Mouse (Mus musculus): Measurements from ENCODE around the gene Shisa5.
A peak's percentile ranks its signal among the peaks of the same experiment; 100 is the strongest.

Gene Shisa5

DNA sequence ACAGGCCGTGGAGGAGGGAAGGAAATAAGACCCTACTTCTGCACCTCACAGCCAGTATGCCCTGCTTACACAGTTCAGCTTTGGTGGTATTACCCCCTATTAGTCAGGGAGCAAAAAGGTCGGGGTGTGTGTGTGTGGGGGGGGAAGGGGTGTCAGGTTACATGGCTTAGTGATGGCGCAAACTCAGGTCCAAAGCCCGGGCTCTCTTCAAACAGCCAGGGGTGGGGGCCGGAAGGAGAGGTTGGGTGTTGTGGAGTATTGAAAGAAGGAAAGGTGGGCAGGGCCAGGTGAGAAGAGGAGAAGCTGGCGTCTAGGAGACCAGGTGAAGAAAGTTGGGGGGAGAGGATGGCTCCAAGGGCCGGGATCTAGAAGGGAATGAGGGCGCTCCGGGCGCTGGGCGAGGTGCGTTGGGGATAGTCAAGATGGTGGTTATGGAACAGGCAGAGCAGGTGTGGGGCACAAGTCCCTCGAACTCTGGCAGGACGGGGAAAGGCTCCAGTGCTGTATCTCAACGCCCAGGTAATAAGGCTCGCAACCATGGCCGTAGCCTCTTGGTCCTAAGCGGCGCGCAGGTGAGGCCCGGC lies 56.3 kb downstream of the Shisa5 start:
- DNase-seq = no peak

DNA sequence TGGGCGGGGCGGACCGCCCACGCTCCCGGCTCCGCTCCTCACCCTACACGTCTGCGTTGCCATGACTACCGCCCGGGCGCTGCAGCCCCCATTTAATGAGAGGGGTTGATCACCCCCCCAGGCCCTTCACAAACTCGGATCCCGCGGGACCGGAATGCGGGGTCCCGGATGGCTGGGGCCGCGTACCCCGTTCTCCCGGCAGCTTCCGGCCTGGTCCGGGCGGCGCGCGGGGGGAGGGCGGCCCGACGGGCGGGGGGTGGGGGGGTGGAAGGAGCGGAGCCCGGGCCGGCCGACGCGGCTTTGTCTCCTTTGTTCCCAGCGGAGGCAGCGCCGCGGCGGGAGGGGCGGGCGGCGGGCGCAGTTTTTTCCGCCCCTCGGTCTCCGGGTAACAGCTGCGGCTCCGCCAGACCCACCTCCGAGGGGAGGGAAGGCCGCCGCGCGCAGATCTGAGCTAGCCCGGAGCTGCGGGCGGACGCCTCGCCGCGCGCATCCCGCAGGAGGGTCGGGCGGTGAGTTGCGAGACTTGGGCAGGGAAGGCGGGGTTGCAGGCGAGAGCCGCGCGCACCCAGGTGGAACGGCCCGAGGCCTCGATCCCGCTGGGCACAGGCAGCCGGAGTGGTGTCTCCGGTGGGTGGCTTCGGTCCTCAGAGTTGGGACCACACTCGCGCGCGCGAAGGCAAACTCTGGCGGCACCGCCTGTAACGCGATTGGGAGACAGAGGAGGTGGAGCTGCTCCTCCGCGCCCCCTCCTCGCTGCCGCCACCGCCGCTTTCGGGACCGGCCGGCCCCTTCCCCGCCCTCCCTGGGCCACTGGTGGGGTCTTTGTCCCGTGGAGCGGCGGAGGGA lies 57.0 kb downstream of the Shisa5 start, which contains the start of gene Plxnb1:
Plxnb1 (plus strand) TSS at position 253 of the 846 bp plus-strand sequence.
- DNase-seq = peak; percentile 66 to 72

DNA sequence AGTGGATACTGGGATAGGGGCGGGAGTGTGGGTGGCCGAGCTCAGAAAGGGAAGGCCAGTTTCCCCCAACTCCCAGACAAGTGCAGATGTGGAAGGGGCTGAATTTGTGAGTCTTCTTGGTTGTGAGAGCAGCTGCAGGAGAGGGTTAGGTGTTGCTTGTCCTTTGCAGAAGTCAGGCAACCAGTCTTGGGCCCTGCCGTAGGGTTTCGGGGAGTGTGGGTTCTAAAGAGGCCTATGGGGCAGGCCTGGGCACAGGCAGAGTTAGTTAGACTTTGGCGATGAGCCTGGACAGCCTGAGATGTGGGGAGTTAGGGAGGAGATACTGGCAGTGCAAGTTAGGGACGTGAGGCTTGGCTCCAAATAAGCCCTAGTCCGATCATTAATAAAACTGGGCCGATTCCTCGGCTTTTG lies 57.9 kb downstream of the Shisa5 start:
- no peak for DNase-seq

DNA sequence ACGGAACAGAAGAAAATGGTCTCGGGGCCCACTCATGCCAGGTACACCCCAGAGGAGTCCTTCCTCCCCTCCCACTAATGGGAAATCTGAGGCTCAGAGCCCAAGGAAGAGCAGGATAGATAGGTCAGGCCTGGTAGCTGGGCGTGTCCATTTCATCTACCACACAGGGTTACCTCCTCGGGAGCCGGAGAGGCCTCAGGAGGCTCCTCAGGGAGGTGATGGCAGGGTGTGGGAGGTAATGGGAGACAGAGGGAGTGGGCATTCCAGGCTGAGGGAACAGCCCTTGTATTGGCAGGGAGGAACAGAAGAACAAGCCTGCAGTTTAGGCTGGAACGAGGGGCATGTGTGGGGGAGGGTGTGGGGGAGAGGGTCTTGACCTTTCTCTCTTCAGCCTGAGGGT lies 58.5 kb downstream of the Shisa5 start:
- no peak for DNase-seq

DNA sequence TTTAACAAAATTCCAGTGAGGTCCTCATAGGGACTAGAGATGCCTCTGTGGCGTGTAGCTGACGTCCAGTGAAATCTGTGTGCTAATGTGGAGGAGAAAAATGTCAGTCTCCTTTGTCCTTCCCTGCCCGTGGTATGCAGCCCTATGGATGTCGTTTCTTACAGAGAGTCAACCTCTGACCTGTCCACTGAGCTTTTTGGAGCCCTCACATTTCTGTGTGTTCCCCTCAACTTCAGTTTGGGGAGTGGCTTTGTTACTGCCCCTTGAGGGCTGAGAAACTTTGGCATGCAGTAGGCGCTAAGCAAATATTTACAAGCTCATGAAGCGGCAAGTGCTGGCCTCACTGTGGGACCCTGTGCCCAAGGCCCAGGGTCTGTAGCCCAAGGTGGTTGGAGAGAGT lies 58.9 kb downstream of the Shisa5 start:
- no peak for DNase-seq

DNA sequence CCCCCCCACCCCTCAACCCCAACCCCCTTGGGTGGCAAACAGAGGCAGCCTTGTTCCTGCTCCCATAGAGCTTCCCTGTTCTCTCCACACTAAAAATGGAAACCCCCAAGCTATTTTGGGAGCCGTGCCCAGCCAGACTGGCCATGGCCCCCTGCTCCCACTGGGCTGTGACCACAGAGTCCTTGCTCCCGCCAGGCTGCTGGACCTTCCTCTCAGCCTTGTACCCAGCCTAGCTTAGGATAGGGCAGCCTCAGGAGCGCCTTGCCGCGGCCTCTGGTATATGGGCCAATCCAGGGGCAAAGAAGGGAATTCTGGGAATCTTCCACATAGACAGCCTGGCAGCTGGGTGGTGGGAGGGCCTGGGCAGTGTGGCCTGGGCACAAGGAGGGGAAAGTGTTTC lies 59.5 kb downstream of the Shisa5 start:
- DNase-seq = no peak

DNA sequence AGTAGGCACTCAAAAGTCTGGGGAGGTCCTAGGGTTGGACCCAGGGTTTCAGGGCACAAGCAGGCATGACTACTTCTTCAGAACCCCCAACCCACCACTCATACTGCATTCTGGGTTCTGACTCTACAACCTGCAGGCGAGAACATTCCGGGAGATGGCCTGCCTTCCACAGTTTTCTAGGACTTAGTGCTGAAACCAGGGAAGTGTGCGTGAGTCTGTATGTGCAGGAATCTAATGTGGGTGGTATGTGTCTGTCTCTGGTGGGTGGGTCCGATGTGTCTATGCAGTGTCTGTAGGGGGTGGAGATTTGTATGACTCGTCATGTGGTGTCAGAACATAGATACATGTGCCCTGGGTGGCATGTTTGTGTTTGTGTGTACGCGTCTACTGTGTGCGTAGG lies 60.0 kb downstream of the Shisa5 start:
- DNase-seq = no peak

DNA sequence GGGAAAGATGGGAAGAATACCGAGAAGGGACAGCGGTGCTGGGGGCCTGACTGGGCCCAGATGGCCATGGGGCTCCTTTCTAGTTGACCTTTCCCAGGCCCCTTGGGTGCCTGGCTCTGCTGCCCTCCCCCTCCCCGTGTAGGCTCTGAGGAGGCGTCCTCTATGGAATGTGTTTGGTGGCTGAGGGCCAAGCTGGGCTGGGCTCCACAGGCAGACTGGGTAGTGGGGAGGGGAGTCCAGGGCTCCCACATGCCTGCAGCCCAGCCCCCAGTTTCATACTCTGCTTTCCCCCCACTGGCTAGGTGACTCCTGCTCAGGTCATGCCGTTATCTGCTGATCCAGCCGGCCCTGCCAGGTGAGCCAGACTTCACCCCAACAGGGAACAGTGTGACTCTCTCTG lies 60.6 kb downstream of the Shisa5 start:
- DNase-seq = no peak

DNA sequence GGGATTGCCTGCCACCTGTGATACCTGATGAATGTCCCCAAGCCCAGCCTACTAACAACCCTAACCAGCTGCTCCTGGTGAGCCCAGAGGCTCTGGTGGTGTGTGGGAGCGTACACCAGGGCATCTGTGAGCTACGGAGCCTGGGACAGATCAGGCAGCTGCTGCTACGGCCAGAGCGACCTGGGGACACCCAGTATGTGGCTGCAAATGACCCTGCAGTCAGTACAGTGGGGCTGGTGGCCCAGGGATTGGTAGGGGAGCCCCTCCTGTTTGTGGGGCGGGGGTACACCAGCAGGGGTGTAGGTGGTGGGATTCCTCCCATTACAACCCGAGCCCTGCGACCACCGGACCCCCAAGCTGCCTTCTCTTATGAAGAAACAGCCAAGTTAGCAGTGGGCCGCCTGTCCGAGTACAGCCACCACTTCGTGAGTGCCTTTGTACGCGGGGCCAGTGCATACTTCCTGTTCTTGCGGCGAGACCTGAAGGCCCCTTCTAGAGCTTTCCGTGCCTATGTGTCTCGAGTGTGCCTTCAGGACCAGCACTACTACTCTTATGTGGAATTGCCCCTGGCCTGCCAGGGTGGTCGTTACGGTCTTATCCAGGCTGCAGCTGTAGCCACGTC lies 62.1 kb downstream of the Shisa5 start:
- no peak for DNase-seq

DNA sequence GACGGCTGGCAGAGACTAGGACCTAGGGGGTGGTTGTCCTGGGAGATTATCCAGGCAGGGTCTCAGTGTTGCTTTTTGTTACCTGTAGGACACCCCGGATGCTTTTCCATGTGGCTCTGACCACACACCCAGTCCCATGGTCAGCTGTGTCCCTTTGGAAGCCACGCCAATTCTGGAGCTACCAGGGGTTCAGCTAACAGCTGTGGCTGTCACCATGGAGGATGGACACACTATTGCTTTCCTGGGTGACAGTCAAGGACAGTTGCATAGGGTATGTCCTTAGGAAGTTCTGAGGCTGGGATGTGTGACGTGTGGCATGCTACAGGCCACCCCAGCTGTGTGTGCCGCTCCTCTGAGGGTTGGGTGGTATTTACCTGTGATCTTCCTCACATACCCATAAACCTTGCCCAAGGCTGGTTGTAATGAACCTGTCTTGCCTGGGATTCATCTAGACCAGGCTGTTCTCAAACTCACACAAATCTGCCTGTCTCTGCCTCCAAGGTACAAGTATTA lies 63.6 kb downstream of the Shisa5 start:
- no peak for DNase-seq

DNA sequence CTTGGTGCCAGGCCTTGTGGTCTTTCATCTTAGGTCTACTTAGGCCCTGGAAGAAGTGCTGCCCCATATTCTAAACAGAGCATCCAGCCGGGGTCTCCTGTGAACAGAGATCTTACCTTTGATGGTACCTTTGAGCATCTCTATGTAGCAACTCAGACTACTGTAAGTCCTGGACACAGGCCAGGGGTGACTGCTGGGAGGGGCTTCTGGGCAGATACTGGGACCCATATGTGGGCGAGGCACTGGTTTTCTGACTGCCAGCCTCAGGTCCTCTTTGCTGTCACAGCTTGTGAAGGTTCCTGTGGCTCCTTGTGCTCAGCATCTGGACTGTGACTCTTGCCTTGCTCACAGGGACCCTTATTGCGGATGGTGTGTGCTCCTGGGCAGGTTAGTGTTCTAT lies 64.2 kb downstream of the Shisa5 start:
- no peak for DNase-seq

DNA sequence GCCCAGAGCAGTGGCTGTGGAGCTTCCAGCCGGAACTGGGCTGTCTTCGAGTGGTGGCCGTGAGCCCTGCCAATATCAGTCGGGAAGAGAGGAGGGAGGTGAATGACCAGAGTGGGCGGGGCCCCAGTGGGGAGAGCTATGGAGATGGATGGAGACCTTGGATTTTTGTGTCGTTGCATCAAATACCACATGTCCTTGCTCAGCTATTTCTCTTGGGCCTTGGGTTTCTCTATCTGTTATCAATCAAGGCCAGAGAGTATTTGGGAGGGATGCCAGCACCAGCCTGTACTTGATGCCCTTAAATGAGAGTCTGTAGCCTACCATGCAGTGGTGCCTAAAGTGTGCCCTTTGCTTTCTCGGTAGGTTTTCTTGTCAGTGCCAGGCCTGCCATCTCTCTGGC lies 64.9 kb downstream of the Shisa5 start:
- DNase-seq = no peak

DNA sequence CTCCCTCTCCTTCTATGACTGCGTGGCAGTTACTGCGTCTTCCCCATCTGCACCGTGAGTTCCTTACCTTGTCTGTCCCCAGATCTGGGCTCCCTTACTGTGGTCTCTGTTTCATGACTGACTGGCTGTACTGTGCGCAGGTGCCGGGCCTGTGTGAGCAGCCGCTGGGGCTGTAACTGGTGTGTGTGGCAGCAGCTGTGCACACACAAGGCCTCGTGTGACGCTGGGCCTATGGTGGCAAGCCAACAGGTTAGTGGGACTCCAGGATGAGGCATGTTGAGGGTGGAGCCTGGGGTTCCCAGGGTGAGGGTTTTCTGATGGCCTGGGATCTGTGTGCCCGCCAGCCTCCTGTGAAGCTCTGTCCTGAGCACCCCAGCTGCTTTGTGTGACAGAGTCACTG lies 65.7 kb downstream of the Shisa5 start:
- DNase-seq = no peak

DNA sequence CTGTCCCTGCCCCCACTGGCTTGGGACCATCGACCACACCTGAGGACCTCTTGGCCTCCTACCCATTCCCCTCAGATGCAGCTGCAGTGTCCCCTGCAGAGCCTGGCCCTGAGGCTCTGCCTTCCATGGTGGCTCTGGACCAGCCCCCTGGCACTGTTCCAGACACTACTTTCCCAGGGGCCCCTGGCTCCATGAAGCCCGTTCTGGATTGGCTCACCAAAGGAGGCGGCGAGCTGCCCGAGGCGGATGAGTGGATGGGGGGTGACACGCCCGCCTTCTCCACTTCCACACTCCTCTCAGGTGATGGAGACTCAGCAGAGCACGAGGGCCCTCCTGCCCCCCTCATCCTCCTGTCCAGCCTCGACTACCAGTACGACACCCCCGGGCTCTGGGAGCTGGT lies 66.6 kb downstream of the Shisa5 start:
- DNase-seq = no peak

DNA sequence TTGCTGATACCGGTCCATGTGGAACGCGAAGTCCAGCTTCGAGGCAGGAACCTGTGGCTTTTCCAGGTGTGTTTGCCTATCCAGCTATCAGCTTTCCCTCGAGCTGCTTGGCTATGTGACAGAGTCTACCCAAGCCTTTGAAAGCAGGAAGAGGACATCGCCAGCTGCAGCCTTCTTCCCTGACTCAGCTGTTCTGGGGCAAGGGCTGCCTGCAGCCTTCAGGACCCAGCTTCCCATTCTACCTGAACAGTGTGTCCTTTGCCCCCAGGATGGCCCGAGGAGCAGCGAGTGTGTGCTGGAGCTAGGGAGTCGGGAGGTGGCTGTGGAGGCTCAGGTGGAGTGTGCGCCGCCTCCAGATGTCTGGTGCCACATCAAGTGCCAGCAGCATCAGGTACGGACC lies 67.3 kb downstream of the Shisa5 start:
- DNase-seq = no peak

DNA sequence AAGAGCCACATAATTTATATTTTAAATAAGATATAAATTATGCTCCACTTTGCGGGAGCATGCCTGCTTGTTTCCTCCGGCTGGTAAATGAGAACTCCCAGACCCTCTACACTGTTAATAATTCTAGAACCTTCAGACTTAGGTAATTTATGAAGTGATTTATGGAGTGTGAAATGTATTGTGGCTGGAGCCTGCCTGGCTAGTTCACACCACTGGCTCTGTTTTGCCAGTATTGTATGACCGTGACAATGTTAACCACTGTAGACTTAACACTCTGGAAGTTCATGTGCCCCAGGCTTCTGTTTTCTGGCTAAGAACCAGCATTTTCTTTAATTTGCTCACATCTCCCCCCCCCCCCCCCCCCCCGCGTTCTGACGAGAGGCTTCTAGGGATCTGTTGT lies 69.0 kb downstream of the Shisa5 start:
- no peak for DNase-seq

Data from B cell, adult 2 months (primary cell).